Mouse (Mus musculus): ENCODE data around the gene Phf13. TPM values are rescaled to one million over a fixed set of nuclear protein-coding genes. Genes with fewer than 3 reads are reported as not detected.

Gene Phf13
- polyA plus RNA-seq, 1 experiment = not detected

DNA sequence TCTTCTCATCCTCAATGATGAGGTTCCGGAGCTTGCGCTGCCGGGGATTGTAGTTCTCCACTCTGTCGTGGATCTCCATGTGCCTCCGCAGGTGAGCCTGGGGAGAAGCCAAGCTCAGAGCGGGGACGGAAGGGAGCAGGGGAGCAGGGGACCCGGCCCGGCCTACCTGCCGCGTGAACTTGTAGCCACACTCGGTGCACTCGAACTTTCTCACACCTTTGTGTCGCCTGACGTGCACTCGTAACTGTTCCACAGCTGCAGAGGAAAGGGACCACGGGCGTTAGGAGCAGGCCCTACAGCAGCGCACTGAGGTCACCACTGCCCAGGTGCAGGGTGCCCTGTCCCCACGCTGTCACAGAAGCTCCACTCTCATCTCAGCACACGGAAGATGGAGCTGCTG is 24.0 kb upstream of the Phf13 start:
- 95% methylated on average over 21 of the region's 21 CpGs for WGBS
- Histone ChIP-seq H3K4me3 (ENCODE audit: insufficient read depth, low read depth, low read length) (no peak overlapping the region), H3K27ac (ENCODE audit: insufficient read depth, low read depth, low read length) (no peak overlapping the region), H3K4me1 (ENCODE audit: control insufficient read depth, insufficient read depth, low read length) (peaks cover 7% of the 10 kb centered on the region; the same call in 1 of the 2 replicates)
- no peak for TF ChIP-seq CTCF (IDR thresholded peaks at IDR 0.05; ENCODE audit: insufficient read depth, low read depth, low read length)
- no peak for TF ChIP-seq POLR2A (IDR thresholded peaks at IDR 0.05; ENCODE audit: insufficient read depth, low read depth, low read length)

DNA sequence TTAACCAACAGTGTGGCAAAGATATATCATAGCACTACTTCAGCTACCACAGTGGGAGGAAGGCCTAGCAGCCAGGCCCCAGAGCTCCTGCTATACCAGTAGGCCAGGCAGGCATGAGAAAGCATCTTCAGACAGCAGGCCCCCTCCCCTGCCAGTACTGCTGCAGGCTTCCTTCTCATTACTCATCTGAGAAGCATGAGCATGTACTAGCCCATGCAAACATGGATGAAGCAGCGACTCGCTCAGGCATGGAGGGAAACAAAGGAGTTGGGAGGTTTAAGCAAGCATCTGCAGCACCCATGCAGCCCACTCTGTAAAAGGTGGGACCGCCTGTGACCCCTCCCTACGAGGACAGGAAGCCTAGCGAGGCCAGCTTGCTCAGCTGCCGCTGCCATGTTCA is 23.0 kb upstream of the Phf13 start:
- peaks cover under 1% of the 10 kb centered on the region; the same call in 1 of the 2 replicates for H3K4me1 ChIP-seq (ENCODE audit: control insufficient read depth, insufficient read depth, low read length)
- H3K27ac ChIP-seq (ENCODE audit: insufficient read depth, low read depth, low read length) = no peak overlapping the region
- WGBS = 82% methylated on average over 6 of the region's 6 CpGs
- TF ChIP-seq POLR2A (IDR thresholded peaks at IDR 0.05; ENCODE audit: insufficient read depth, low read depth, low read length) = no peak
- TF ChIP-seq CTCF (IDR thresholded peaks at IDR 0.05; ENCODE audit: insufficient read depth, low read depth, low read length) = no peak
- no peak overlapping the region for H3K4me3 ChIP-seq (ENCODE audit: insufficient read depth, low read depth, low read length)

DNA sequence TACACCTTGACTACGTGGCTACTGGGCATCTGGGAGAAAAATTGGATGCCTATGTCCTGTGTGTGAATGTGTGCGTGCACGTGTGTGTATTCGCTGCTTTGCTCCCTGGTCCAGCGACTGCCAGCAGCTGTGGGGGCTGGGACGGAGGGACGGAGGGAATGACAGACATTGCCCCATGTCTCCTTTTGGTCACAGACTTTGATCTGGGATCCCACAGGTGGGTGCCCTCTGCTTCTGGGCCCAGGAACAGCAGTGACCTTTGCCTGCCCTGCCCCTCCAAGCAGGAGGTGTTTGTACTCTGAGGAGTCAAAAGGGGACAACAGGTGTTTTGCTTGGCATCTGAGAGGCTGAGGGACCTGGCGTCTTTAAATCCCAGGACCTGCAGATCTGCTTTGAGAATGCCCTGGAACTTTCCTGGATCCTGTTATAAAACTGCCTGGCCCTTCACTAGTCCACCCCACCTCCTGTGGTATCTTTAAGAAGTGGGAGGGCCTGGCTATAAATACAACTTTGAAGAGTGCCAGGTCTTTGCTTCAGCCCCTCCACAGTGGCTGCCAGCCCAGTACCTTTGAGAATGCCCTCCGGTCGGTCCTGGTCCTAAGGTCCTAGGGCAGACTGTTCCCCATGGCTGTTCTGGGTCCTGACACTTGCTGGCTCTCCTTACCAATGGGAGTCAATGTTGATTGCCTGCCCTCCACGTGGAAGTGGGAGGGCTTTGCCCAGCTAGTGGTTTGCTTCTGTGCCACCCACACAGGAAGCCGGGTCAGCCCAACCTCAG is 17.2 kb upstream of the Phf13 start:
- no peak overlapping the region for H3K27ac ChIP-seq (ENCODE audit: insufficient read depth, low read depth, low read length)
- no peak overlapping the region for H3K4me3 ChIP-seq (ENCODE audit: insufficient read depth, low read depth, low read length)
- 79% methylated on average over 12 of the region's 12 CpGs for WGBS
- peaks cover 34% of the 10 kb centered on the region for H3K4me1 ChIP-seq (ENCODE audit: control insufficient read depth, insufficient read depth, low read length)
- TF ChIP-seq POLR2A (IDR thresholded peaks at IDR 0.05; ENCODE audit: insufficient read depth, low read depth, low read length) (no peak), CTCF (IDR thresholded peaks at IDR 0.05; ENCODE audit: insufficient read depth, low read depth, low read length) (no peak)

DNA sequence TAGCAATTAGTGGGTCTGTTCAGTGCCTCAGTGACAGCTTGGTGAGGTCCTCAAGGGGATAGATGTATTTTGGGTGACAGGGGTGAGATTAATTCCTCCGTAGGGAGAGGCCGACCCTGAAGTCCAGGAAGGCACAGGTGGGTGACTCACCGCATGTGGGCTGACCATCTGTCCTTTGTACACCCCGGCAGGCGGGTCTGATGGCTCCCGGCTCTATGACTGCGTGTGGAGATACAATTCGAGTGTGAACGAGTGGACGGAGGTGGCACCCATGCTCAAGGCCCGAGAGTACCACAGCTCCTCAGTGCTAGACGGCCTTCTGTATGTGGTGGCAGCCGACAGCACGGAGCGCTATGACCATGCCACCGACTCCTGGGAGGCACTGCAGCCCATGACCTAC is 16.1 kb upstream of the Phf13 start:
- H3K4me3 ChIP-seq (ENCODE audit: insufficient read depth, low read depth, low read length) = no peak overlapping the region
- H3K4me1 ChIP-seq (ENCODE audit: control insufficient read depth, insufficient read depth, low read length) = peaks cover 44% of the 10 kb centered on the region
- H3K27ac ChIP-seq (ENCODE audit: insufficient read depth, low read depth, low read length) = no peak overlapping the region
- TF ChIP-seq CTCF (IDR thresholded peaks at IDR 0.05; ENCODE audit: insufficient read depth, low read depth, low read length) (no peak), POLR2A (IDR thresholded peaks at IDR 0.05; ENCODE audit: insufficient read depth, low read depth, low read length) (no peak)
- WGBS = 91% methylated on average over 16 of the region's 16 CpGs

GRCm38 (mm10) chr4:152011171-152011760 is 15.2 kb upstream of the Phf13 start:
- H3K4me1 ChIP-seq (ENCODE audit: control insufficient read depth, insufficient read depth, low read length) = peaks cover 46% of the 10 kb centered on the region
- TF ChIP-seq POLR2A (IDR thresholded peaks at IDR 0.05; ENCODE audit: insufficient read depth, low read depth, low read length) (no peak), CTCF (IDR thresholded peaks at IDR 0.05; ENCODE audit: insufficient read depth, low read depth, low read length) (no peak)
- H3K27ac ChIP-seq (ENCODE audit: insufficient read depth, low read depth, low read length) = no peak overlapping the region
- WGBS = 80% methylated on average over 8 of the region's 8 CpGs
- peak overlapping the region; percentile 78 for H3K4me3 ChIP-seq (ENCODE audit: insufficient read depth, low read depth, low read length)

GRCm38 (mm10) chr4:152010707-152011134 is 14.7 kb upstream of the Phf13 start:
- TF ChIP-seq CTCF (IDR thresholded peaks at IDR 0.05; ENCODE audit: insufficient read depth, low read depth, low read length) (no peak), POLR2A (IDR thresholded peaks at IDR 0.05; ENCODE audit: insufficient read depth, low read depth, low read length) (no peak)
- H3K27ac ChIP-seq (ENCODE audit: insufficient read depth, low read depth, low read length) = no peak overlapping the region
- H3K4me1 ChIP-seq (ENCODE audit: control insufficient read depth, insufficient read depth, low read length) = peaks cover 46% of the 10 kb centered on the region
- H3K4me3 ChIP-seq (ENCODE audit: insufficient read depth, low read depth, low read length) = peak overlapping the region; percentile 78
- WGBS = 17% methylated on average over 13 of the region's 13 CpGs

DNA sequence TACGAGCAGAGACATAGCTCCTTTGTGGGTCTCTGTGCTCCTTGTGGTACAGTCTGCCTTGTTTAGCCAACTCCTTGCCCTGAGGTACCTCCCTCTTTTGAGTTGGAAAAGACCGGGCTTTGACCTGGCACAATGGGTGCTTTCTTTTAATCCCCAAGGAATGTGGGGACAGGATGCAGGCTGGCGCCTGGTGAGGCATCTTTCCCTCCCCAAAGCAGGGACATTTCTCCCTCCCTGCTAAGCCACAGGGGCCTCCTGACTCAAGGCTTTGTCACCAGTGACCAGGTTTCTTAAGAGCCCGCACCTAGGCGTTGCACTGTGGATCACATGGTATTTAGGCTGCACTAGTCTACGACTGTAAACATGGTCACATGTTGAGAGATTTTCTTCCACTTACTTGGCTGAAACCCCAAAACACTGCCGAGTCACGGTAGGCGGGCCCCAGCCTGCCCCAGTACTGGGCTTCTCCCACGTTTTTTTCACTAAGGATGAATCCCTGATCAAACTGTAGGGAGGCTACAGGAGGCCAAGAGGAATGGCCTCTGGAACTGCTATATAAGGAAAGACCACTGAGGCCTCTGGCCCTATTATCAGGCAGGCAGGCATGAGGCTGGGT is 14.1 kb upstream of the Phf13 start:
- no peak for TF ChIP-seq CTCF (IDR thresholded peaks at IDR 0.05; ENCODE audit: insufficient read depth, low read depth, low read length)
- TF ChIP-seq POLR2A (IDR thresholded peaks at IDR 0.05; ENCODE audit: insufficient read depth, low read depth, low read length) = no peak
- Histone ChIP-seq H3K4me3 (ENCODE audit: insufficient read depth, low read depth, low read length) (peak overlapping the region; percentile 78), H3K4me1 (ENCODE audit: control insufficient read depth, insufficient read depth, low read length) (peaks cover 46% of the 10 kb centered on the region), H3K27ac (ENCODE audit: insufficient read depth, low read depth, low read length) (no peak overlapping the region)
- WGBS = 3% methylated on average over 10 of the region's 10 CpGs

GRCm38 (mm10) chr4:152009076-152010051 is 13.3 kb upstream of the Phf13 start:
- H3K4me1 ChIP-seq (ENCODE audit: control insufficient read depth, insufficient read depth, low read length) = peaks cover 46% of the 10 kb centered on the region
- TF ChIP-seq POLR2A (IDR thresholded peaks at IDR 0.05; ENCODE audit: insufficient read depth, low read depth, low read length) = no peak
- peak; percentile 28; the same call in 1 of the 2 replicates for TF ChIP-seq CTCF (IDR thresholded peaks at IDR 0.05; ENCODE audit: insufficient read depth, low read depth, low read length)
- under 1% methylated on average over 115 of the region's 115 CpGs for WGBS

More at GRCm38 (mm10) chr4:152009076-152010051, 13.3 kb upstream of the Phf13 start:
- Histone ChIP-seq H3K4me3 (ENCODE audit: insufficient read depth, low read depth, low read length) (peak overlapping the region; percentile 78), H3K27ac (ENCODE audit: insufficient read depth, low read depth, low read length) (peak overlapping the region; percentile 60)
